Mouse (Mus musculus) cerebellum, adult 2 months (tissue): ENCODE measurements around the gene Aox2.

Experiments used
- CTCF ChIP-seq: fragments of 200-500 bp; IDR thresholded peaks from 2 replicates; pipeline ENCODE4 v1.5.1; 2011; ENCODE audit warnings: low read depth, mild to moderate bottlenecking, control low read depth, low read length, moderate library complexity, borderline replicate concordance; ENCODE audit not compliant: insufficient read depth
- POLR2A ChIP-seq: fragments of 200-500 bp; IDR thresholded peaks from 2 replicates; pipeline ENCODE4 v1.6.1; 2011; ENCODE audit warnings: low read length, control low read depth, borderline replicate concordance; ENCODE audit not compliant: insufficient read depth

GRCm38 (mm10) chr1:58369716-58370115 lies 91.6 kb downstream of the Aox2 start:
- no peak for TF ChIP-seq POLR2A
- TF ChIP-seq CTCF, result no peak
